Mouse (Mus musculus): ENCODE measurements around the gene Rpp25l.
"Not testable (repeated sequence)": the region's sequence is repeated elsewhere in the genome, so short reads cannot be mapped to it uniquely, and the experiment has no call there.

The Rpp25l gene

GRCm38 (mm10) chr4:41696930-41697841 is 16.1 kb downstream of the Rpp25l start, which contains the start of gene Cntfr:
TSS of gene Cntfr (minus strand) at chr4:41697089.
- peak; percentile 65 to 84 for DNase-seq (ENCODE audit: low spot score in 2 of 2)

DNA sequence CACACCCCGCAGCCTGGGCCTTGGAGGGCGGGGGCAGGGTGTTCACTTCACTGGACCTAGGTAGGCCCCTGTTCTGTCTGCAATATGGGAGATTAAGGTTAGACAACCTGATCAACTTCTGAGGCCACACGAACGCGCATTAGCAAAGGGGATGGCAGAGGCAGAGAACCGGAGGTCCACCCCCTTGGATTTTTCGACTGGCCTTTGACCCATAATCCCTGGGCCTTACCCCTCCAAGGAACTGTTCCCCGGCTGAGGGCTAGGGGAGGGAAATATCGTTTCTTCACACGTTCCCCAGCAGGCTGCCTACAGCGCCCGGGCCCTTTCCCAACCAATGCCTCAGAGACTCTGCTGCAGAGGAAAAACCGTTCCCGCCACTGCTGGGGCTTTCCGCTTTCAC is 16.9 kb downstream of the Rpp25l start:
- DNase-seq (ENCODE audit: low spot score in 2 of 2): not testable (repeated sequence)

- not testable (repeated sequence) for DNase-seq (ENCODE audit: low spot score in 2 of 2)
These were observed 17.5 kb downstream of the Rpp25l start for GRCm38 (mm10) chr4:41695800-41696199.

GRCm38 (mm10) chr4:41693511-41693910 is 19.8 kb downstream of the Rpp25l start:
- not testable (repeated sequence) for DNase-seq (ENCODE audit: low spot score in 2 of 2)

GRCm38 (mm10) chr4:41690014-41690413 is 23.3 kb downstream of the Rpp25l start:
- DNase-seq (ENCODE audit: low spot score in 2 of 2): not testable (repeated sequence)

DNA sequence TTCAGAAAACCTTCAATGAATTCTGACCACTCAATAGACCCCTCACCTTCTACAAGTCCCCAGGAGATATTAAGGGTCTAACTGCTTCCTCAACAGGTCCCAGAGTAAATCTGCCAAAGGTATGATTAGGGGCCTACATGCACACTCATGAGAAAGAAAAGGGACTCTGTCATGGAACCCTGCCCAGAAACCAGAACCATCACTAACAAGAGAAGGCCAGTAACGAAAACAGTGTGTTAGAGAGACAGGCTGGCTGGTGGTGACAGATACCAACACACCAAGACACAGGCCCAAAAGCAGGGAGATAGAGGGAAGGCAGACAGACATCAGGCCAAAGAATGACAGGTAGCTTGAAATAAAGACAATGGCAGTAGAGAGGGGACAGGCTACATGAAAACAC is 24.8 kb downstream of the Rpp25l start:
- DNase-seq (ENCODE audit: low spot score in 2 of 2): not testable (repeated sequence)

DNA sequence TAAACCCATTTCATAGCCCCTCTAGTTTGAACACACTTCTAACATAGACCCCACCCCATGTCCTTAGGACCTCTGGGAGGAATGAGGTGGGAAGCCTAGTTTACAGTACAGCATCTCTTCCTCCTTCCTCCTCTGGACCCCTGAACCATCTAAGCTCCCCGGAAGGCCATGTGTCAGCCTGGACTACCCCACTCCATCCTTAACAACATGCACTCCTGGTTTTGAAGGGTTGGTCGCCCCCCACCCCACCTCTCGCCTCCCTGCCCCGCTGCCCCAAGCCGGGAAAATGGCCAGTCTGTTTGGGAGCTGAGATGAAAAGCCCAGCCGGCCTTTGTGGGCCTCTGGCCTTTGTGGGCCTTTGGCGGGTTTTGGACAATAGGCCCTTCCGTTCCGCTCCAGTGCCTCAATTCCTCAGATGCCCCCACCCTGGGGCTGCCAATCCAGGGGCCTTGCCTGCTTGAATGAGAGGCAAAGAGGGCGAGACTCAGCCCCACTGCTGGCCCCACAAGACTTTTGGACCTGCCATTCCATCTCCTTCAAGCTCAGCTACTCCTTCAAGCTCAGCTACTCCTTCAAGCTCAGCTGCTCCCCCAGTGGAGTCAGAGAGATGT is 27.3 kb downstream of the Rpp25l start:
- DNase-seq (ENCODE audit: low spot score in 2 of 2): not testable (repeated sequence)

DNA sequence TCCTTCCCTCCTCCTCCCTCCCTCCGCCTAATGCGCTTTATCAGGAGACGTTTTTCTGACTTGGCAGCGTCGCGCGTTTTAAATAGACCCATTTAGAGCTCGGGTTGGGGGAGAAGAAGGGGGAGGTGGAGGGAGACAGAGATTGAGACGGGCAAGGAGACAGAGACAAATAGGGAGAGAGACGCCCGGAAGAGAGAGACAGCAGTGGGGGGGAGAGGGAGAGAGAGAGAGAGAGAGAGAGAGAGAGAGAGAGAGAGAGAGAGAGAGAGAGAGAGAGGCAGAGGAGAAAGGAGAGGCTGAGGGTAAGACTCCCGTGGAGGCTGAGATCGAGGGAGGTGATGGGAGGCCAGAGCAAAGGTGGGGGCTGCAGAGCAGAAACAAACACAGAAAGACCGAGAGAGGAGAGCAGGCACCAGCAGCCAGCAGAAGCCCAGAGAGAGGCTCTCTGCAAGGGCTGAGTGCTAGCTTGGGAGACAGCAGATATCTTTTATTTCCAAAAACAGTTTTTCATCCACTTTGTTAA is 28.3 kb downstream of the Rpp25l start:
- DNase-seq (ENCODE audit: low spot score in 2 of 2): not testable (repeated sequence)

GRCm38 (mm10) chr4:41684131-41684930 is 29.0 kb downstream of the Rpp25l start:
- not testable (repeated sequence) for DNase-seq (ENCODE audit: low spot score in 2 of 2)

DNA sequence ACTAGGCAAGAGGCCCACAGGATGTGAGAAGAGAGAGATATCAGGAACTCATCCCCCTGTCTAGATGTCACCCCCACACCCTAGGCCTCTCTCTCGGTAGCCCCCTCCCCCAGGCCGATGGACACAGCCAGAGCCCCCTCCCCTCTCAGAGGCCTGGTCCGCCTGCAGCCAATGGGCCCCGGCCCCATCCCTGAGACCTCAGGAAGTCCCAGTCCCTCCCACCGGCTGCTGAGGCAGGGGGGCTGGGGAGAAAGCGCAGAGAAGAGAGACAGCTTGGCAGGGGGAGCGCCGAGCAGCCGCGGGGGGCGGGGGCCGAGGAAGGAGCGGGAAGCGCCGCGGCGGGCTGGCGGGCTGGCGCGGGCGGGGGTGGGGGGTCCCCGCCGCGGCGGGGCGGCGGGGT is 30.0 kb downstream of the Rpp25l start:
- DNase-seq (ENCODE audit: low spot score in 2 of 2): not testable (repeated sequence)

- DNase-seq (ENCODE audit: low spot score in 2 of 2): no peak
These were observed 30.5 kb downstream of the Rpp25l start for GRCm38 (mm10) chr4:41682789-41683188.

GRCm38 (mm10) chr4:41681947-41682346 is 31.4 kb downstream of the Rpp25l start:
- DNase-seq (ENCODE audit: low spot score in 2 of 2): no peak

- no peak for DNase-seq (ENCODE audit: low spot score in 2 of 2)
These were observed 32.2 kb downstream of the Rpp25l start for GRCm38 (mm10) chr4:41681176-41681575.

GRCm38 (mm10) chr4:41679291-41679690 is 34.0 kb downstream of the Rpp25l start:
- no peak for DNase-seq (ENCODE audit: low spot score in 2 of 2)

DNA sequence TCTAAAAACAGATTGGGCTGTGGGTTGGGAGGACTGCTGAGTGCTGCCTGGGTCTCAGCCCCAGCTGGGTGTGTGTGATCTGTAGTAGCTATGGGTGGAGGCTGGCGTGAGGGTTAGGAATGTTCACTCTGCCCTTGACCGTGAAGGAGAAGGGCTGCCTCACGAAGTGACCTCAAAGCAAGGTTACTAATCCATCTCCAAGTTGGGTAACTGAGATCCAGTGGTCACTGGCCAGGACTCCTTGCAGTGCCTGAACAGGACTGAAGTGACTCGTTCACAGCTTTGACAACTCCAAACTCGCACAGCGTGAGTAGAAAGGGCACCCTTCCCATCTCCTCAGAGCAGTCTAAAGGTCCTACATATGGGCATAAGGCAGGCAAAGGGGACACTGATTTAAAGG is 34.5 kb downstream of the Rpp25l start:
- no peak for DNase-seq (ENCODE audit: low spot score in 2 of 2)

DNA sequence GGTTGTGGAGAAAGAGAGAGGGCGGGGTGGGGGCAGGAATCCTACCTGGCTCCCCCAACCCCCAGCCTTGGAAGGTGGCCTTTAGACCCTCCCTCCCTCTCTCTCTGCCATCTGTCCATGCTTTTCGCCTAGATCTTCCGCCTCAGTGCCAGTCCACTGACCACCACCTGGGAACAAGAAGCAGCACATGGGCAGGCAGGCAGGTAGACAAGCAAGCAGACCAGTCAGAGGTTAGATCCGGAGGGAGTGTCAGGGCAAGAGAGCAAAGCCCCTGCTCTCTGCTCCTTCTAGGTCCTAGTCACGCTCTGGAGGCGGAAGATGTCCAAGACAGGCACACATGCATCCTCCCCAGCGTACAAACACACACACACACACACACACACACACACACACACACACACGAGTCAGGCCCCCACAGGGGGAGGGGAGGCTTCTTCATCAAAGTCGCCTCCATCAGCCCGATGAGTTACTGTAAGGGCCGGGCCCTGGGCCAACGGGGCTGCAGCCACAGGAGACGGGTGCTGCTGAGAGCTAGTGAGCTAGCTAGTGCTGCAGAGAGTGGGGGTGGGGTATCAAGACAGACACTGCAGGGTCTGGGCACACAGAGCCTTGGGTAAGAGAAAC is 36.2 kb downstream of the Rpp25l start:
- DNase-seq (ENCODE audit: low spot score in 2 of 2): no peak

DNA sequence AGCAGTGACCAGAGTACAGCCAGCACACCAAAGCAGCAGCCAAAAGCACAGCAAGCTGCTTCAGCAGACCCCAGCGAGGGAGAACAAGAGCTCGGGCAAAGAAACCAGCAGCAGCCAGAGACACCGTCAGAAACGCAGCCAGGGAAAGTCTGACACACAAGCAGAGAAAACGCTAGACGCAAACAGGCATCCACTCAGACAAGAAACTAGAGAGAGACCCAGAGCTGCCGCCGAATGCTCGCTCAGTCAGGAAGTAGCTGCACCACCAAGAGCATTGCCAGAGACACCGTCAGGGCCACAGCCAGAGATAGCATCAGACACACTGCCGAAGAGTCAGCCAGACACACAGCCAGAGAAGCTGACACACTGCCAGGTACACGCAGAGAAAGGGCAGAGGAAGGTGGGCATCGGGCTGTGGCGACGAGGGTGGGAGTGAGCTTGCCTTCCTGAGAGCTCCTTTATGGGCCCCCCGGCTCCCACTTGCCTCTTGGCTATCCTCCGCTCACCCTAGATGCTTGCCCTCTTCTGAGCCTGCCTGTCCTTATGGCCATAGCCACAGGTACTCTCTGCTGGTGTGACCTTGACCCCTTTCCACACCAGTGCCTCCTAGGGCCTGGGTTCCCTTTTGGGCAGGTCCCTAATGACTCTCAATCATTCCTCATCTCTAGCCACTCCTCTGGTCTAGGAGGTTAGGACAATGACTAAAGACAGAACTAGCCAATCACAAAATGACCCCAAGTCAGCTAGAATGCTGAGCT is 36.9 kb downstream of the Rpp25l start:
- DNase-seq (ENCODE audit: low spot score in 2 of 2): no peak

- no peak for DNase-seq (ENCODE audit: low spot score in 2 of 2)
These were observed 40.1 kb downstream of the Rpp25l start for GRCm38 (mm10) chr4:41673186-41673585.

DNA sequence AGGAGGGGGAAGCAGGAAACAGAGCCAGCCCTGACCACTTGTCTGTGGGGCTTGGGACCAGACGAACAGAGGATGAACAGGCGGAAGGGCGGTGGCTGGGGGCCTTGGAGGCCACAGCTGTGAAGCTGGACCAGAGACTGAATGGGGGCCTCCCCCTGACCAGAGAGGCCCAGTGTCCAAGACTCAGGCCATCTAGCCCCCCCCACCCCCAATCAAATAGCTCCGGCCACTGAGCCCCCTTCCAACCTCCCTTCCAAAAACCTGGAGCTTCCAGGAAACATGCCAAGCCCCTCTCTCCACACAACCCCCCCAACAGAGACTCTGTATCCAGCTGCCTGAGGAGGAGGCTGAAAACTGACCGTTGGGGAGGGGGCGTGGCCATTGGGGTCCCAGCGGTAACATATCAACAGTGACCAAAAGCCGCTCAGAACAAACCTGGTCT is 40.8 kb downstream of the Rpp25l start:
- no peak for DNase-seq (ENCODE audit: low spot score in 2 of 2)

DNA sequence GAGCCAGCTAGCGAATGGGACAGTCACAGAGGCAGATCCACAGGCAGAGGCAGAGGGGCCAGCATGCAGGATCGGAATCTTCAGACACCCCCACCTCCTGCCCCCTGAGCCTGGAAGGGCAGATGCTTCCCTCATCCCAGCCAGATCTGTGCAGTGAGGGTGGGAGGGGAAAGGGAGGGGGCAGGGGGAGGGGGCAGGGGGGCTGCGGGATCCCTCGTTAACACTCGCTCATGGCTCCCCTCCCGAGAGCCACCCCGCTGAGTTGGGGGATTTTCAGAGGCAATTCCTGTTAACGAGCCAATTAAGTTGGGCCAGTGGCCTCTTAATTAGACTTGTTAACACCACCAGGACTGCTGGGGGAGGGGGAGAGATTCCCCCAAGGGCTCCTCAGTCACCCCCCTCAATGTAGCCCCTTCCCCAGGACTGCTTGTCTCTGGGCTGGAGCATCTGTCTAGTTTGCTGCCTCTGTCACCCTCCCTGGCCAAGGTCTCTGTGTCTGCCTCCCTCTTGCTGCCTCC is 41.3 kb downstream of the Rpp25l start:
- DNase-seq (ENCODE audit: low spot score in 2 of 2): no peak

All from urinary bladder, adult 18-20 months (tissue).